Mouse (Mus musculus): ENCODE results near the gene Srsf6. TPM values are rescaled to one million over a fixed set of nuclear protein-coding genes. Genes with fewer than 3 reads are reported as not detected.

Gene Srsf6
- 100.0 TPM for polyA plus RNA-seq (2014; fragmentation: Illumina TruSeq; extraction: RNeasy Lipid Tissue Mini Kit (QIAGEN cat#74804); ENCODE audit: low read depth, low replicate concordance)

DNA sequence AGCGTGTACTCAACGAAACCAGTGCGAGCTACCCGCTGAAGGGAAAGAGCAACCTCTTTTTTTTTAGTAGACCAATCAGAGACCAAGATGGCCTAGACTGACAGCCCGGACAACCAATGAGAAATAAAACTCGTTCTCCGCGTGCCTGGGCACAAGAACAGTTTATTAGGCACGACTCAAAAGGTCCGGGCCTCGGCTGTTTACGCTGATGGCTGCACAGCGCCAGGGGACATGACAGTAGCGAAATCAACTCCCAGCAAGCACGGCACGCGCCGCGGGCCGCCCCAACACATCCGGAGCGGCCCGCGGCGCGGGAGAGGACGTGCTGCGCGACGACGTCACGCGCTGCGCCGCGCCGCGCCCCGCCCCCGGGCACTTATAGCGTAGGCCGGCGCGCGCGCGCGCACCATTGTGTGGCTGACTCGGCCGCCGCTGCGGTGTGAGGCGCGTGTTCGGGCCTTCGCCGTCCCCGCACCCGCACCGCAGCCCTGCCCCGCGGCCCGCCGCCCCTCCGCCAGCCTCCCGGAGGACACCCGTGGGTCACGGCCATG is at the start of gene Srsf6:
TSS of gene Srsf6 (plus strand) at position 406 of the 551 bp plus-strand sequence.

DNA sequence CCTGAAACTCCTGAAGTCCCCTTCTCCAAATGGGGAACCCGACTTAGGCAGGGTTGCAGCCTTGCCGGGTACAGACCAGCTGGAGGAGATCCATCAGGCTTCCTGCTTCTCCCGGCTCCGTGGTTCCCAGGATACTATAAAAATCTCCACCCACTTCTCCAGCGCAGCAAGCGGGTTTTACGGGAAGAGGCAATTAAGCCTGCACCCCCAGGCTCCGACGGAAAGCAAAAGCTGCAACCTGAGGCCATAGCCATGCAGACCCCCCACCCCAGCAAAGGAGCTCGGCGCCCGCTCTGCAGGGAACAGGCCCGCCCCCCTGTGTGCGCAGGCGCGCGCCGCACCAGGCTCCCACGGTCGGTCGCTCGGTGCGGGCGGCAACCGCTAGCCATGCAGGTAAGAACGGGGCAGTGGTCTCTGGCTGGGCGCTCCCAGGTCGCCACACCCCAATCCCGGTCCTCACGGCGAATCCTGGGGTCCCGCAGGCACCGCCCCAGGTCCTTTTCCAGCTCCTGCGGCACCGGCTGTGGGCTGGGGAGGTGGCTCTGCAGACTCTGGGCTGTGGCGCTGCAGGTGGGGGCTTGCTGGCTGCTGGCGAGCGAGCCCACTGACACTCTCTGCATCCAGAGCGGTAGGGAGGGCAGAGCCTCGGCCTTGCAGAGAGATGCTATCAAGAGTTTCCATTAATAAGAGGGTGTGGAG is 12.0 kb downstream of the Srsf6 start, which contains the start of gene L3mbtl1:
TSS of gene L3mbtl1 (plus strand) at position 325 of the 699 bp plus-strand sequence.

Other genes with a start within 250 kb of the Srsf6 start
- gene L3mbtl1, start 11.9 kb downstream of the Srsf6 start, polyA plus RNA-seq (2014; fragmentation: Illumina TruSeq; extraction: RNeasy Lipid Tissue Mini Kit (QIAGEN cat#74804); ENCODE audit: low read depth, low replicate concordance), result 0.53 TPM
- 0.57 TPM for gene Sgk2, start 55.8 kb downstream of the Srsf6 start, polyA plus RNA-seq (2014; fragmentation: Illumina TruSeq; extraction: RNeasy Lipid Tissue Mini Kit (QIAGEN cat#74804); ENCODE audit: low read depth, low replicate concordance)
- gene Ift52, start 85.8 kb downstream of the Srsf6 start, polyA plus RNA-seq (2014; fragmentation: Illumina TruSeq; extraction: RNeasy Lipid Tissue Mini Kit (QIAGEN cat#74804); ENCODE audit: low read depth, low replicate concordance), result 121 TPM
- 1.1 TPM for gene Mybl2, start 123.2 kb downstream of the Srsf6 start, polyA plus RNA-seq (2014; fragmentation: Illumina TruSeq; extraction: RNeasy Lipid Tissue Mini Kit (QIAGEN cat#74804); ENCODE audit: low read depth, low replicate concordance)
- gene Gtsf1l, start 156.3 kb downstream of the Srsf6 start, polyA plus RNA-seq (2014; fragmentation: Illumina TruSeq; extraction: RNeasy Lipid Tissue Mini Kit (QIAGEN cat#74804); ENCODE audit: low read depth, low replicate concordance), result 251 TPM

Data from testis, adult 10 weeks (tissue).